Mouse (Mus musculus) adrenal gland, adult 2 months (tissue): ENCODE results near the gene Tbc1d14. TPM values are rescaled to one million over a fixed set of nuclear protein-coding genes. Genes with fewer than 3 reads are reported as not detected.

Experiments used
- DNase-seq: peaks from one replicate; pipeline ENCODE4 v3.0.0; 2021
- polyA plus RNA-seq: library from polyadenylated mRNA; depleted of rRNA; stranded (reverse); fragments of >200 nt; gene quantifications from 2 replicates; pipeline ENCODE4 v1.2.3, GENCODE M21; 2012
- total RNA-seq, 2 experiments: library from RNA; stranded (reverse); gene quantifications; 2 replicates each; pipeline ENCODE4 v1.2.3; 2021

Tbc1d14 gene
- total and polyA plus RNA-seq, 3 experiments, result 18.8 to 47.0 (median 42.1) TPM

DNA sequence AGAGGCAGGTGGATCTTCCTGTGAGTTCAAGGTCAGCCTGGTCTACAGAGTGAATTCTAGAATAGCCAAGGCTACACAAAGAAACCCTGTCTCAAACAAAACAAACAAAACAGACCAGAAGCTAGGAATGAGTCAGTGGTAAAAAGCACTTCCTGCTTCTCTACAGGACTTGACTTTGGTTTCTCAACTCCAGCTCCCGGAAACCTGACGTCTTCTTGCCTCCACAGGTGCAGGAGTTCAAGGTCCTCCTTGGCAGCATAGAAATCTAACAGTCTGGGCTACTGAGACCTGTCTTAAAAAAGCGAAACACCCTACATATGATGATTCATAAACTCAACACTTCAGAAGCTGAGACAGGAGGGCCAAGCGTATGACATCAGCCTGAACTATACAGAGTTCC, 39.2 kb downstream of the Tbc1d14 start:
- peak; percentile 25 for DNase-seq

DNA sequence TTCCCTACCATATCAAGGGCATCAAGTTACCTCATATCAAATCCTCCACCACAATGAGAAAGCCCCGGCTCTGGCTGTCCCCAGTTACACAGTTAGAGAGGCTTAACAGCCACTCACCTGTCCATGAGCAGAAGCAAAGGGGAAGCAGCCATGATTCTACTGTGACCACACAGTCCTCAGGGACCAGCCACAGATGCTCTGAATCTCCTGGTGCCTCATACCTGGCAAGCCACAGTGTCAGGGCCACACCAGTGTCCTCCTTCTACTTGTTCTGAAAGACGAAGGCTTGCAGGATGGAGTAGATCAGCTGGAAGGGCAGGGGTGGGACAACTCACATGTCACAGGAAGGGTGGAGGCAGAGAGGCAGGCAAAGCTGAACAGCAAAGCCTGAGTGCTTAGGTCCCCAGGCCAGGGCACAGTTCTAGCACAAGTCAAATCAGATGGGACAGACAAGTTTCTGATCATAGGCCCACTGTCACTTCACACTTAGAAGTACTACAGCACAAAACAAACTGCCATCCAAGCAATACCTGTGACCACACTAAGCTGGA, 39.9 kb downstream of the Tbc1d14 start:
- DNase-seq, result no peak

DNA sequence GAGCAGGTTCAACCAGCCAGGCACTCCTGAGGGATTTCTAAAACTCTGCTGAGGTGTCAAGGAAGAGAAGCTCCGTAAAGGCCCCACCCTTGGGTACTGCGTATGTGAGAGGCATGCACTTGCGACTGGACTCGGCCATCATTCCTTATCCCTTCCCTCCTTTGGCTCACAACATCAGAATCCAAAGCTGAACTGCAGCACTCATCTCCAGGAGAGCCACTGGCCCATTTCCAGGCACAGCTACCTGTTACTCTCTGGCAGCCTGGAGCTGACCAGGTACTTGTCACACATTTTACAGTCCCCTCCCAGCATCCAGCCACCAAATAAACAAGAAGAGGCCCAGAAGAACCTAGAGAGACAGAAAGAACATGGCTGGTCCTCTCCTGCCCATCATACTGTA, 40.7 kb downstream of the Tbc1d14 start:
- no peak for DNase-seq

DNA sequence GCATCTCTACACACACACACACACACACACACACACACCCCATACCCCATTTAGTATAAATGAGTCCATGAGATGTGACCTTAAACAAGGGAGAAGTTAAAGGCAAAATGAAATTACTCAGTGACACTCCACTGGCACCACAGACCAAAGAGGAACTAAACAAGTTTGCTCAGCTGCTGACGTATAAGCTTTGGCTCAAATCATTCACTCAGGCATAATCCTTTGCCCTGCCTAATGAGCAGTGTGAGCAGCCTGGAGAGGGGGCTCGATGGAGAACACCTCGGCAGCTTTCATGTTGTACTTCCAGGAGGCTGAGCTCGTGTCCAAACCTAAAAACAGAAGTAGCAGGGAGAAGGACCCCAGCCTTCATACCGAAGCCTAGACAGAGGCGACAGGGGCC, 43.8 kb downstream of the Tbc1d14 start:
- no peak for DNase-seq

DNA sequence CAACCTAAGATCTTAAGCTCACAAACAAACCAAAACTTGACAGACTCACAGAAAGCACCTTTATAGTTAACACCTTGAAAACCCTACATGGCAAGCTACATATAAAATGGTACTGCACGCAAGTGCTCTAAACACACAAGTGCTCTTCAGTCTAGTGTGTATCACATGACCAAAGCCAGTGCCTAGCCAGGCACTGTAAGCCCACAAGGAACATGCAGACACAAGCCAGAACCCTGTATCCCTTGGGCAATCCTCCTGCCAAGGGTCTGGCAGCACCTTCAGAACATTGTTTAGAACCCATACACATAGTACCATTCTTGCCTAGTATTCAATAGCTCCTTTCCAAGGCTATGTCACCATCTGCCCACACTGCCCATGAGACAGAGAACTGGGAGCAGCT, 48.3 kb downstream of the Tbc1d14 start:
- no peak for DNase-seq

GRCm38 (mm10) chr5:36540928-36541327, 52.1 kb downstream of the Tbc1d14 start:
- DNase-seq, result no peak

GRCm38 (mm10) chr5:36538576-36539187, 54.4 kb downstream of the Tbc1d14 start:
- peak; percentile 66 for DNase-seq

- no peak for DNase-seq
These were observed 56.7 kb downstream of the Tbc1d14 start for GRCm38 (mm10) chr5:36536424-36536823.

- DNase-seq, result no peak
These were observed 57.5 kb downstream of the Tbc1d14 start for GRCm38 (mm10) chr5:36535438-36536176.

DNA sequence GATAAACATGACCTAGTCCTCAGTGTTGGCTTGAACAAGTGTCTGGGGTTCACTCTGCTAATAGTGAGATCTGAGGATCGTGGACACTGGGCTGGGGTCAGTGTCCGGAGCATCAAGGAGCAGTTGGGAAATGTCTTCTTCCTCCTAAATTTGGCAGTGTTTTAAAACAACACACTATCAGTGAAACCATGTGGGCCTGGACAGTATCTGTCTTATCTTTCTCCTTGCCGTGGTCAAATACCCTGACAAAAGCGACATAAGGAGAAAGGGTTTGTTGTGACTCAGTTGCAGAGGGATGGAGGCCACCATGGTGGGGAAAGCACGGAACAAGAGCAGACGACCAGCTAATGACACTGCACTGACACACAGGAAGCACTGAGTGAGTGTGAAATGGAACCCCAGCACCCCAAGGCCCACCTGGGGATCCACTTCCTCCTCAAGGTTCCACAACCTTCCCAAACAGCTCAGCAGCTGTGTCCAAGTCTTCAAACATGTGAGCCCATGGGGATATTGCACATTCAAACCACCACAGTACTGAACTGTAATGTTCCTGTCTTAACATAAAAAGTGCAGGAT, 58.5 kb downstream of the Tbc1d14 start:
- no peak for DNase-seq

- DNase-seq, result peak; percentile 99
These were observed 62.8 kb downstream of the Tbc1d14 start for GRCm38 (mm10) chr5:36530129-36530751.

DNA sequence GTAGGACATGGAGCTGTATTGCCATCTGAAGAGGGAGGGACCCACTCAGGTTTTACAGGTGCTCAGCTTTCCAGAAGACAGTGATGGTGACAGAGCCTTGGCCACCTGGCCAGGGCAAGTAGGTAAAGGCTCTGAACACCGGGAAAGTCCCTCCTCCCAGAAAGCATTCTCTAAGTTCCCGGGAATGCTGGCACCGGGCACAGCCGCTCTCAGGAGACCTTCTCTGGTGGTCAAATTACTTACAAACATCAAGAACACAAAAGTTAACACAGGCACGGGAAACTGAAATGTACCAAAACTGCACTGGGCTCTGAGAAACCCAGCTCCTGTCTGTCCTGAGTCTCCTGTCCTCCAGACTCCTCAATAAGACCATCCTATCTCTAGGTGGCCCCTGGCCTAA, 63.4 kb downstream of the Tbc1d14 start:
- DNase-seq, result no peak

- peak; percentile 37 for DNase-seq
These were observed 66.2 kb downstream of the Tbc1d14 start for GRCm38 (mm10) chr5:36526921-36527320.

GRCm38 (mm10) chr5:36526274-36526673, 66.8 kb downstream of the Tbc1d14 start:
- peak; percentile 32 for DNase-seq

DNA sequence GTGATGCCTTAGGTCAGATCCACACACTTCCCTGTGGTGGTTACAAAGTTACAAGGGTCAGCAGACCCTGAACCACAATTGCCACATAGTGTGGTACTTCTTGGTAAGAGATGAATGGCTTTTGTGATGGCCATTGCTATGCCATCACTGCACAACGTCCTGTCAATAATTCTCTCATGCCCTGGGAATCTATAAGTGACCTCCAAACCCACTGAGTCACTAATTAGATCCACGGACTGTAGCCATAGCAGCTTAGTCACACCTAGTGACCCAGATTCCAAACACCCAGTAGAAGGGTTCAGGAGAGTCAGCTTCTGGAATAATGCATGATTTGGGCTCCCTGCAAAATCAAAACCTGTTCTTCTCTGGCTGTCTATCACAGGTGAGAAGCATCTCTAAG, 67.9 kb downstream of the Tbc1d14 start:
- DNase-seq, result peak; percentile 49

DNA sequence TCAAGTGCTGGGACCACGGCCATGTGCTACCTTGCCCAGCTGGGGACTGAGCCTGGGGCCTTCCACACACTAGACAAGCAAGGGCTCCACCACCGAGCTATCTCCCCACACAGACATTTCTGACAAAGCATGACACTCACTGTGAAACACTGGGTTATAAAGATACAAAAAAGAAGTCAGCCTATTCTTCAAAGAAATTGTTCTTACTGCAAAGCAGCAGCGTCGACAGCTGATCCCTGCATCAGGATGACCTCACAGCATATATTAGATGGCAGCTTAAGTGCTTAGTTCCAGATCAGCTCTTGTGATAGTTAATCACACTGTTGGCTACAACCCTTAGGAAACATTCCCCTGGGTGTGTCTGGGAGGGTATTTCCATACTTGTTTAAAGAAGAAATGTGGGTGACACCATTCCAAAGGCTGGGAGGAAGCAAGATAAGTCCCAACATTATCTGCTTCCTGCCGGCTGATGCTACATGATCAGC, 69.8 kb downstream of the Tbc1d14 start:
- no peak for DNase-seq

GRCm38 (mm10) chr5:36522782-36523181, 70.3 kb downstream of the Tbc1d14 start:
- no peak for DNase-seq

DNA sequence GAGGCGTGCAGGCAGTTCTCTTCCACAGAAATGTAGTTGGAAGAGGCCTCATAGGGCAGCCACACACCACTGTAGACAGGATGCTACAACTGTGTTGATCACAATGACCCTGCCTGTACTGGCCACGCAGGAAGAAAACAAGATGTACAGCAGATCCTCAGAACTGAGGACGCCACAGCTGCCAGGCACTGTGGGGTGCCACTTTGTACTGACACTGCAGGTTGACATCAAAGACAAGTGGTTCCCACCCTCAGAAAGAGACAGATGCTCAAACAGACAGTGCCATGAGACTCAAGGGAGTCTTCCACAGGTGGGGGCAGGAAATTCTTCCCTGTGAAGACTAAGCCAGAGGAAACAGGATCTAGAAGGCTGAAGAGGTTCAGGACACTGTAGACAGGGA, 73.3 kb downstream of the Tbc1d14 start:
- no peak for DNase-seq

DNA sequence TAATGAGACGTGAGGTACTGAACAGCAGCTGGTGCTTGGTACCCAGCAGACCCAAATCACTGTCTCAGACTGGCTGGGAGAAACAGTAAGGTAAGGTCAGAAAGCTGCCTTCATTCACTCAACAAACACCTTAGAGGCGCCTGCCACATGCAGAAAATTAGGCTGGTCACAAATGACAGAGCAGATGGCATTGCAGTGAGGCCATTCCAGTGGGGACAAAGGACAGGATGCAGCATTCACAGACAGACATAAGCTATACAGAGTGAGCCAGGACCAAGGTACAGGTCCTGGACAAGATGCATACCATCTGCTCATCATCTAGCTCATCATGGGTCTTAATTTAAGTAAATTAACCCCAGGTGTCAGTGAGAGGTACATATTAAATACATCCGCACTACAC, 75.5 kb downstream of the Tbc1d14 start:
- no peak for DNase-seq

DNA sequence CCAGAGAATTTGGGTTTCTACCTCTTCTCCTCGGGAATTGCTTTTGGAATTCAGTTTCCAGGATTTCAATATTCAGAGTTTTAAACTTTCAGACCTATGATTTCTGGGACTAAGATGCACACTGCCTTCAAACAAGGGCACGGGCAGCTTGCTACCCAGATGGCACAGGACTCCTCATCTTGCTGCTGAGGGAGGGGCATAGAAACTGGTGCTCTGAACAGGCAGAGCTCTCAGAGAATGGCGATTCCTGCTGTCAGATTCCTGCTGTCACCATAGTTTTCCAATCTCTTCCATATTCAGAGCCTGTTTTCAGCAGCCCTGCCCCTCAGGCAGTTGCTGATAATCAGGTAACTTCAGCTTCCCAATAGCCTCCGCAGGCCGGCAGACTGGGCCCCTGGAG, 77.5 kb downstream of the Tbc1d14 start:
- DNase-seq, result no peak

DNA sequence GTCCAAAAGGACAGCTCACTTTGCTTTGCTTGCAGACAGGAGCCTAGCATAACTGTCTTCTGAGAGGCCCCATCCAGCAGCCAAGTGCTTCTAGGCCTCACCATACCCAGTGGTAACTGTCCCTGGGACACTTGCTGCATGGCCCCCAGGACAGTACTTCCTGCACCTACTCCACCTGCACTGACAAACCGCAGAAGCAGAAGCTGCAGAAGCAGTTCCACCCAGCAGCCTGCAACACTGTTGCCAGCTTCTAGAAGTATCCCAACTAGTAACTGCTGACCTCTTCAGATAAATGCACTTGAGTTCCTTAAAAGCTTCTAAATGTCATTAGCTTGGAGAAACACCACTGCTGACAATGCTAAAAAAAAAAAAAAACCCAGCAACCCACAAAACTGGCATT, 78.0 kb downstream of the Tbc1d14 start:
- no peak for DNase-seq

GRCm38 (mm10) chr5:36510956-36511355, 82.1 kb downstream of the Tbc1d14 start:
- DNase-seq, result no peak

DNA sequence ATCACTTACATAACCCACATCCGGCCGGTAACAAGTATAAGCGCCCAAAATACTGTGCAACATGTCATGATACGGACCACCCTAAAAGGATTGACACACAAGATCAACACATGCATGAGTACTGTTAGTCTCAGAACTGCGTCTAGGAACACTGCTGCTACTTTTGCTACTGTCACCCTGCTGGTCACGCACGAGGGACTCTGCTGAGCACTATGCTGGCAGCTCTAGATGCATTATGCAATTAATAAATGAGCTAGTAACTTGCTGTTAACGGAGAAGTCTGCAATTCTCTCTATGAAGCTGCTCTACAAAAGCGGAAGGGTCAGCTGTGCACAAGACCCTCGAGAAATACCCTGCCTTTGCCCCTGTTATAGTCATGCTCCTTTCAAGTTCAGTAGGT, 84.7 kb downstream of the Tbc1d14 start:
- DNase-seq, result no peak
